Mouse (Mus musculus) hindbrain, embryonic 12.5 days (tissue): Measurements from ENCODE around the gene Pabpc4. TPM values are rescaled to one million over a fixed set of nuclear protein-coding genes. Genes with fewer than 3 reads are reported as not detected.

Source experiments
- ATAC-seq: fragments of 200-750 bp; cut with Nextera tagmentation; 2 replicates; pipeline ENCODE4 v1.8.0; 2017; ENCODE audit warnings: moderate TSS enrichment; ENCODE audit not compliant: low FRiP score
- H3K27ac ChIP-seq: fragments of 300-500 bp; sonication (generic); 2 replicates; pipeline ENCODE4 v1.5.1; 2016; ENCODE audit warnings: mild to moderate bottlenecking
- H3K27me3 ChIP-seq: fragments of 300-500 bp; sonication (generic); 2 replicates; pipeline ENCODE4 v1.6.1; 2016; ENCODE audit warnings: mild to moderate bottlenecking
- H3K36me3 ChIP-seq: fragments of 300-500 bp; sonication (generic); 2 replicates; pipeline ENCODE4 v1.6.1; 2016; ENCODE audit warnings: mild to moderate bottlenecking
- H3K4me1 ChIP-seq: fragments of 300-500 bp; sonication (generic); 2 replicates; pipeline ENCODE4 v1.6.1; 2016
- H3K4me2 ChIP-seq: fragments of 300-500 bp; sonication (generic); replicated peaks from 2 replicates; pipeline ENCODE4 v1.6.1; 2016; ENCODE audit warnings: mild to moderate bottlenecking
- H3K4me3 ChIP-seq: fragments of 300-500 bp; sonication (generic); 2 replicates; pipeline ENCODE4 v1.5.1; 2016; ENCODE audit warnings: mild to moderate bottlenecking
- H3K9ac ChIP-seq: fragments of 300-500 bp; sonication (generic); 2 replicates; pipeline ENCODE4 v1.6.1; 2016; ENCODE audit warnings: mild to moderate bottlenecking, moderate library complexity
- H3K9me3 ChIP-seq: fragments of 300-500 bp; sonication (generic); replicated peaks from 2 replicates; pipeline ENCODE4 v1.6.1; 2016; ENCODE audit warnings: mild to moderate bottlenecking
- WGBS: fragments of 180-500 bp; shearing (Covaris S2); methylation state at CpG from one replicate; pipeline ENCODE4 v1.1.7; 2016; 5-methylcytosine and 5-hydroxymethylcytosine counted together
- polyA plus RNA-seq: library from polyadenylated mRNA; unstranded; fragments of >200 nt; fragmentation: Nextera tagmentation; extraction: Ambion mirVana; gene quantifications from 2 replicates; pipeline ENCODE4 v1.2.1, GENCODE M21; 2016

Pabpc4 gene
- polyA plus RNA-seq, 1 experiment from 2014 or later = 36.1 TPM

GRCm38 (mm10) chr4:123340232-123340631, 78.1 kb downstream of the Pabpc4 start:
- peaks cover 51% of the 10 kb centered on the region for H3K27me3 ChIP-seq
- no peak for ATAC-seq

GRCm38 (mm10) chr4:123342091-123342641, 80.0 kb downstream of the Pabpc4 start:
- H3K27ac ChIP-seq = no peak overlapping the region
- peaks cover 51% of the 10 kb centered on the region for H3K27me3 ChIP-seq
- ATAC-seq = peak; percentile 43
- peak overlapping the region; percentile 52 for H3K4me3 ChIP-seq
- H3K9ac ChIP-seq = peak overlapping the region; percentile 56
- peaks cover 15% of the 10 kb centered on the region for H3K4me1 ChIP-seq
- H3K4me2 ChIP-seq = peak overlapping the region; percentile 78
- H3K9me3 ChIP-seq = no peaks in the 10 kb centered on the region
- H3K36me3 ChIP-seq = 0 out of 2 replicates have a peak, but pooled peaks cover 1% of the 10 kb centered on the region
- 4% methylated on average over 42 of the region's 43 CpGs for WGBS

More at GRCm38 (mm10) chr4:123340232-123340631, 78.1 kb downstream of the Pabpc4 start:
- Histone ChIP-seq H3K4me3 (no peak overlapping the region), H3K4me2 (no peak overlapping the region), H3K36me3 (no peaks in the 10 kb centered on the region), H3K4me1 (peaks cover 15% of the 10 kb centered on the region), H3K9ac (no peak overlapping the region), H3K9me3 (no peaks in the 10 kb centered on the region), H3K27ac (no peak overlapping the region)
- WGBS = 75% methylated on average over 5 of the region's 5 CpGs

- H3K4me1 ChIP-seq = peaks cover 15% of the 10 kb centered on the region
- no peak within 1 kb of the TSS for H3K27ac ChIP-seq
- H3K36me3 ChIP-seq = peaks cover 8% of the 10 kb centered on the region
- peaks cover 51% of the 10 kb centered on the region for H3K27me3 ChIP-seq
- ATAC-seq = peak; percentile 90
- peak within 1 kb of the TSS; percentile 52 for H3K4me3 ChIP-seq
- WGBS = under 1% methylated on average over 65 of the region's 65 CpGs
- peak within 1 kb of the TSS; percentile 56 for H3K9ac ChIP-seq
- no peaks in the 10 kb centered on the region for H3K9me3 ChIP-seq
- peak within 1 kb of the TSS; percentile 78 for H3K4me2 ChIP-seq
Observed at GRCm38 (mm10) chr4:123342642-123343470, 80.7 kb downstream of the Pabpc4 start, which contains the start of gene Bmp8a. Gene Bmp8a, minus strand, starts transcription at chr4:123343252.

GRCm38 (mm10) chr4:123343471-123343789, 81.3 kb downstream of the Pabpc4 start:
- Histone ChIP-seq H3K4me3 (peak overlapping the region; percentile 52), H3K27ac (no peak overlapping the region), H3K4me1 (peaks cover 15% of the 10 kb centered on the region), H3K27me3 (peaks cover 51% of the 10 kb centered on the region), H3K36me3 (peaks cover 14% of the 10 kb centered on the region), H3K9ac (no peak overlapping the region), H3K9me3 (no peaks in the 10 kb centered on the region), H3K4me2 (peak overlapping the region; percentile 78)
- no peak for ATAC-seq
- WGBS = 13% methylated on average over 6 of the region's 6 CpGs

Other genes with a start within 250 kb of the Pabpc4 start
- gene Trit1, start 245.8 kb upstream of the Pabpc4 start, polyA plus RNA-seq = 23.3 and 26.7 TPM in 2 replicates
- gene Bmp8b, start 157.2 kb upstream of the Pabpc4 start, polyA plus RNA-seq = 0.33 and 0.44 TPM in 2 replicates
- 0.48 TPM in 1 of 2 replicates, not detected in the other for gene Oxct2b, start 146.1 kb upstream of the Pabpc4 start, polyA plus RNA-seq
- 80.3 and 83.2 TPM in 2 replicates for gene Ppie, start 122.4 kb upstream of the Pabpc4 start, polyA plus RNA-seq
- 2.7 and 3.7 TPM in 2 replicates for gene Hpcal4, start 79.1 kb upstream of the Pabpc4 start, polyA plus RNA-seq
- gene Nt5c1a, start 60.8 kb upstream of the Pabpc4 start, polyA plus RNA-seq = not detected in 2 replicates
- 8.6 and 10.1 TPM in 2 replicates for gene Heyl, start 28.8 kb upstream of the Pabpc4 start, polyA plus RNA-seq
- not detected in 2 replicates for gene Oxct2a, start 61.3 kb downstream of the Pabpc4 start, polyA plus RNA-seq
- 0.36 TPM in 1 of 2 replicates, not detected in the other for gene Bmp8a, start 80.9 kb downstream of the Pabpc4 start, polyA plus RNA-seq